Mouse (Mus musculus) liver, embryonic 12.5 days (tissue): ENCODE data around the gene Exoc2. TPM values are rescaled to one million over a fixed set of nuclear protein-coding genes. Genes with fewer than 3 reads are reported as not detected.

ENCODE experiments used
- ATAC-seq: fragments of 200-750 bp; cut with Nextera tagmentation; 2 replicates; pipeline ENCODE4 v1.8.0; 2017; ENCODE audit warnings: moderate number of reproducible peaks, mild to moderate bottlenecking, moderate library complexity
- H3K27ac ChIP-seq: fragments of 300-500 bp; sonication (generic); 2 replicates; pipeline ENCODE4 v1.5.1; 2016; ENCODE audit warnings: mild to moderate bottlenecking
- H3K27me3 ChIP-seq: fragments of 300-500 bp; sonication (generic); replicated peaks from 2 replicates; pipeline ENCODE4 v1.6.1; 2016; ENCODE audit warnings: mild to moderate bottlenecking, moderate library complexity
- H3K36me3 ChIP-seq: fragments of 300-500 bp; sonication (generic); 2 replicates; pipeline ENCODE4 v1.6.1; 2016; ENCODE audit warnings: mild to moderate bottlenecking, moderate library complexity
- H3K4me1 ChIP-seq: fragments of 300-500 bp; sonication (generic); 2 replicates; pipeline ENCODE4 v1.6.1; 2016
- H3K4me2 ChIP-seq: fragments of 300-500 bp; sonication (generic); 2 replicates; pipeline ENCODE4 v1.6.1; 2016; ENCODE audit warnings: mild to moderate bottlenecking, moderate library complexity
- H3K4me3 ChIP-seq: fragments of 300-500 bp; sonication (generic); 2 replicates; pipeline ENCODE4 v1.5.1; 2016; ENCODE audit warnings: mild to moderate bottlenecking, moderate library complexity
- H3K9ac ChIP-seq: fragments of 300-500 bp; sonication (generic); 2 replicates; pipeline ENCODE4 v1.6.1; 2016; ENCODE audit warnings: mild to moderate bottlenecking, moderate library complexity
- H3K9me3 ChIP-seq: fragments of 300-500 bp; sonication (generic); replicated peaks from 2 replicates; pipeline ENCODE4 v1.6.1; 2016; ENCODE audit warnings: mild to moderate bottlenecking, moderate library complexity
- WGBS: fragments of 180-500 bp; shearing (Covaris S2); methylation state at CpG from one replicate; pipeline ENCODE4 v1.1.7; 2016; ENCODE audit not compliant: insufficient replicate concordance; 5-methylcytosine and 5-hydroxymethylcytosine counted together
- polyA plus RNA-seq: library from polyadenylated mRNA; unstranded; fragments of >200 nt; fragmentation: Nextera tagmentation; extraction: Ambion mirVana; gene quantifications from 2 replicates; pipeline ENCODE4 v1.2.1, GENCODE M21; 2016

Gene Exoc2
- polyA plus RNA-seq, 1 experiment from 2014 or later = 20.7 TPM

DNA sequence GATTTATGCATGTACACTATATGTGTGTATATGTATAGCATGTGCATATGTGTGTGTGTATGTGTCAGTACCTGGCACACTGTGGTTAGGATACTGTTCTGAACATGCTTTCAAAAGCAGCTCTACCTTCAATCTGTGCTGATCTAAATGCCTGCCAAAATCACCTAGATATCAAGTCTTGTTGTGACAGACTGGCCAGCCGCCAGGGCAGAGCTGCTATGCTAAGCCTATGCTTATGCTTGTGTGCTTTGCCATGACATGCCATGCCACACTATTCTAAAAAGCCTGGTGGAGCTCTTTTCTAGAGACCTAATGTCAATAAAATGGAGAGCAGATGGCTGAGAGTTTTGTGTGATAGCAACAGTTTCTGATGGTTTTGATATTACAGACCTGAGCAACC, 94.0 kb downstream of the Exoc2 start:
- no peak for ATAC-seq
- no peak overlapping the region for H3K4me3 ChIP-seq
- 83% methylated on average over 1 of the region's 1 CpGs for WGBS

DNA sequence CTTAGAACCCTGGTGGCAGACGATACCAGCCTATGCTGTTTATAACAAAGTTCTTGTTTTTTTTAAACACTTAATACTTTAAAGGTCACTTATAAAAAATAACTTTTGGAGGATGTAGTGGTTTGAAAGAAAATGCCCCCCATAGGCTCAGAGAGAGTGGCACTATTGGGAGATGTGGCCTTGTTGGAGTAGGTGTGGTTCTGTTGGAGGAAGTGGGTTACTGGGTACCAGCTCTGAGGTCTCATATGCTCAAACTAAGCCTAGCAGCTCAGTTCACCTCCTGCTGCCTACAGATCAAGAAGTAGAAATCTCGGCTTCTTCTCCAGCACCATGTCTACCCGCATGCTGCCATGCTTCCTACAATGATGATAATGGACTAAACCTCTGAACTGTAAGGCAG, 98.1 kb downstream of the Exoc2 start:
- Histone ChIP-seq H3K4me2 (no peak overlapping the region), H3K27ac (no peak overlapping the region), H3K9ac (no peak overlapping the region), H3K36me3 (peaks cover 45% of the 10 kb centered on the region), H3K9me3 (no peaks in the 10 kb centered on the region), H3K27me3 (no peaks in the 10 kb centered on the region), H3K4me3 (no peak overlapping the region), H3K4me1 (no peaks in the 10 kb centered on the region)
- 79% methylated on average over 3 of the region's 3 CpGs for whole genome bisulfite sequencing
- no peak for ATAC-seq

More for the DNA sequence above, 94.0 kb downstream of the Exoc2 start:
- H3K27ac ChIP-seq = no peak overlapping the region
- no peaks in the 10 kb centered on the region for H3K4me1 ChIP-seq
- no peaks in the 10 kb centered on the region for H3K9me3 ChIP-seq
- H3K36me3 ChIP-seq = peaks cover 40% of the 10 kb centered on the region
- H3K4me2 ChIP-seq = no peak overlapping the region
- no peaks in the 10 kb centered on the region for H3K27me3 ChIP-seq
- H3K9ac ChIP-seq = no peak overlapping the region

DNA sequence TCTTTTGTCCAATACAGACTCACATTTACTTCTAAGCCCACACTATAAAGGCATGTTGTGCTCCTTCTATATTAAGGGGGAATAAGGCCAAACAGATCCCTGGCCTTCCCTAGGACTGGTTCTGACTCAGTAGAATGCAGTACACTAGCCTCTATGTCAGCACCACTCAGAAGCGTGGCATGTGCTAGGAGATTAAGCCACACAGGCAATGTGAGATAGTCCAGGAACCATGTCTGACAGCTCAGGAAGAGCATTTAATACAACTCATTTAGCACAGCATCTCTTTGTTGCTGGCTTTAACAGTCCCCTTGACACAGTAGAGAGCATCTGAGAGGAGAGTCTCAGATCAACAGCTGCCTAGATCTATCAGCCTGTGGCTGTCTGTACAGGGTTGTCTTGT, 100.4 kb downstream of the Exoc2 start:
- no peaks in the 10 kb centered on the region for H3K4me1 ChIP-seq
- no peaks in the 10 kb centered on the region for H3K27me3 ChIP-seq
- H3K9me3 ChIP-seq = no peaks in the 10 kb centered on the region
- ATAC-seq = no peak
- H3K36me3 ChIP-seq = peaks cover 59% of the 10 kb centered on the region
- no peak overlapping the region for H3K4me3 ChIP-seq
- WGBS = 63% methylated on average over 1 of the region's 1 CpGs
- no peak overlapping the region for H3K4me2 ChIP-seq
- H3K27ac ChIP-seq = no peak overlapping the region
- H3K9ac ChIP-seq = no peak overlapping the region

DNA sequence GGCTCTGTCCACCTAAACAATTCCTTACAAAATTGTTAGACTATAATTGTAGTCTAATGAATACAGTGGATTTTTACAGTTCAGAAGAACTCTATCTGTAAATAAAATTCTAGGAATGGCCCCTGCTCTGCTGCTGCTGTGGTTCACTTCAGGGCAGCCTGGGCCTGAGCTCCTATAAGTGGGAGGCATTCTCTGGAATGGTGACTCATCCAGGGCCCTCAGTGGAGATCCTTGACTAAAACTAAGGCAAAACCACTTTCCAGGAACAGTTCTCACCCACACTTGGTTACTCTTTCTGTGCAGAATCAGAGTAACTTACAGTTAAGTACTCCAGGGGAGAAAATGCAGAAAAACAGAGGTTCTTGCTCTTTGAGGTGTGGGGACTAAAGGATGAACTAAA, 108.4 kb downstream of the Exoc2 start:
- H3K36me3 ChIP-seq = peaks cover 45% of the 10 kb centered on the region
- H3K9ac ChIP-seq = no peak overlapping the region
- H3K4me1 ChIP-seq = no peaks in the 10 kb centered on the region
- H3K9me3 ChIP-seq = no peaks in the 10 kb centered on the region
- H3K27ac ChIP-seq = no peak overlapping the region
- H3K4me2 ChIP-seq = no peak overlapping the region
- H3K4me3 ChIP-seq = no peak overlapping the region
- ATAC-seq = no peak
- no peaks in the 10 kb centered on the region for H3K27me3 ChIP-seq

DNA sequence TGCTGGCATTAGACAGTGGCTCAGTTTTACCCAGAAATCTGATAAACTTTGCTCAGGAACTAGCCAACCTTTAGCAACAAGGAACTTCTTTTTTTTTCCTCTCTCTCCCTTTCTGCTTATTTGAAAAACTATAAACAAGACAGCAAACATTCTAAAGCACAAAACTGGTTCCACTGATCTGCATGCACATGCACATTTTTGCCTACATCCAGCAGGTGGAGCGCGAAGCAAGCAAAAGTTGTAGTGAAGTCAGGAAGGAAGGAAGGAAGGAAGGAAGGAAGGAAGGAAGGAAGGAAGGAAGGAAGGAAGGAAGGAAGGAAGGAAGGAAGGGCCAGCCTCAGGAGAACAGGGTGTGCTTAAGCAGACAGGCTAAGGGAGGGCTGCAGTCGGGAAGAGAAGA, 109.9 kb downstream of the Exoc2 start:
- WGBS = 80% methylated on average over 3 of the region's 3 CpGs
- H3K4me2 ChIP-seq = no peak overlapping the region
- peaks cover 36% of the 10 kb centered on the region for H3K36me3 ChIP-seq
- no peak overlapping the region for H3K27ac ChIP-seq
- H3K9ac ChIP-seq = no peak overlapping the region
- H3K27me3 ChIP-seq = no peaks in the 10 kb centered on the region
- no peaks in the 10 kb centered on the region for H3K9me3 ChIP-seq
- no peaks in the 10 kb centered on the region for H3K4me1 ChIP-seq
- no peak for ATAC-seq
- no peak overlapping the region for H3K4me3 ChIP-seq

DNA sequence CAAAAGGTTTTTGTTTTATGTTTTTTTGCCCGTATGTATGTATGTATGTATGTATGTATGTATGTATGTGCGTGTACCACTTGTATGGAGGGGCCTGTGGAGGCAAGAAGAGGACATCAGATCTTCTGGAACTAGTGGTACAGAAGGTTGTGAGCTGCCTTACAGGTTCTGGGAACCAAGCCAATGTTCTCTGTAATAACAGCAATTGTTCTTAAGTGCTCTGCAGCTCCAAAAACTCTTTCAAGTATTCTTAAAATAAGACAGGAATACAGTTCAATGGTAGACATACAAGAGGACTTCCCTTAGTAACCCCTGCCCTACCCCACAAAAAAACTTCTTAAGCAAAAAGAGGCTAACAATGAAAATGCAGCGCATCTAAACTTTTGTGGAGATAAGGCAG, 115.5 kb downstream of the Exoc2 start:
- Histone ChIP-seq H3K9me3 (no peaks in the 10 kb centered on the region), H3K4me2 (no peak overlapping the region), H3K4me1 (no peaks in the 10 kb centered on the region), H3K36me3 (peaks cover 21% of the 10 kb centered on the region), H3K27ac (no peak overlapping the region), H3K4me3 (no peak overlapping the region), H3K27me3 (no peaks in the 10 kb centered on the region), H3K9ac (no peak overlapping the region)
- ATAC-seq = no peak
- 81% methylated on average over 3 of the region's 3 CpGs for WGBS

DNA sequence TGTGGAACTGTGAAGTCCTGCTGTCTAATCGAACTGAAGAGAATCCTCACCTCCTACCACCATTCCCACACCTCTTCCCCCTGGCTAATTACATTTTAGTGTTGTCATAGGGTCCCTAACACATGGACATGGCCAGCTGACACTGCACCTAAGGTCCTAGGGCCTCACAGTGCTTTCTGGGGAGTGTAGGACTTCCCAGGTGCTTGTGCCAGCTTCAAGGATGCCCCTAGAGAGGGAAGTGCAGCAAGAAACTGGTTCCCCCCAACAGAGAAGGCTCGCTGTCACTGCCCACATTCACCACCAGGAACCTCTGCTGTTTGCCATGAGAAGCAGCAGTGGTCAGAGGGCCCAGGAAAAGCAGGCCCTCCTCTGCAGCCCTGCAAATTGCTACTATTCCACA, 123.2 kb downstream of the Exoc2 start:
- no peak overlapping the region for H3K4me3 ChIP-seq
- no peaks in the 10 kb centered on the region for H3K4me1 ChIP-seq
- H3K4me2 ChIP-seq = no peak overlapping the region
- WGBS = 49% methylated on average over 2 of the region's 2 CpGs
- no peaks in the 10 kb centered on the region for H3K9me3 ChIP-seq
- no peaks in the 10 kb centered on the region for H3K27me3 ChIP-seq
- no peak for ATAC-seq
- H3K27ac ChIP-seq = no peak overlapping the region
- H3K9ac ChIP-seq = no peak overlapping the region
- H3K36me3 ChIP-seq = peaks cover 9% of the 10 kb centered on the region

DNA sequence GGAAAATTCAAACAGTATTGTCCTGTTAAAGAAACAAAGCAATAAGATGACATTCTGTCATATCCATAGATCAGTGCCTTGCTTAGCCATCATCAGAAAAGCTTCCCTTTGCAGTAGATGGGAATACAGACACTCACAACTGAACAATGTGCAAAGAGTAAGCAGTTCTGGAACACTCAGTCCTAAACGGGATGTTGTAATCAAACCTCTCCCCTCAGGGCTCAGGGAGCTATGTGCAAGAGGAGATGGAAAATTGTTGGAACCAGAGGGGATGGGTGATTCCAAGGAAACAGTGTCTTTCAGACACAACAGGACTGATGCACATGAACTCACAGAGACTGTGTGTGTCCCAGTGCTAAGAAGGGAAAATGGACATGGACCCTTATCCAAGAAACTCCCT, 125.9 kb downstream of the Exoc2 start:
- Histone ChIP-seq H3K27me3 (no peaks in the 10 kb centered on the region), H3K9ac (no peak overlapping the region), H3K9me3 (no peaks in the 10 kb centered on the region), H3K27ac (no peak overlapping the region), H3K36me3 (peaks cover 12% of the 10 kb centered on the region), H3K4me2 (no peak overlapping the region), H3K4me1 (no peaks in the 10 kb centered on the region), H3K4me3 (no peak overlapping the region)
- ATAC-seq = no peak
- WGBS = 67% methylated on average over 1 of the region's 1 CpGs

DNA sequence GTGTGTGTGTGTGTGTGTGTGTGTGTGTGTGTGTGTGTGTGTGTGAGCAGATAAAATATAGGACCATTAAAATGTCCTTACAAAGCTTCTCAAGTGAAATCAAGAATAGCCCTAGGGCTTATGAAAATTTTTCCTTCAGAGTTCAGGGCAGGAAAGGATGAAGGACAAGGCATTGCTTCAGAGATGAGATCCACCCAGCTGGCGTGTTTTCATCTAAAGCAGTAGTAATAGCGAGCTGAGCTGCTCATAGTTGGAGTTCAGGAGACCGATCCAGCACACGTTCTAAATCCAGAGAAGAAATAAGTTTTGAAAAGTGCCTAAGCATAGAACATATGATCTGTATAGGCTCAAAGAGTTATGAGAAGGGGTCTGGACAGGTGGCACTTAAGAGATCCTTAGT, 127.4 kb downstream of the Exoc2 start:
- Histone ChIP-seq H3K4me3 (no peak overlapping the region), H3K4me1 (no peaks in the 10 kb centered on the region), H3K9ac (no peak overlapping the region), H3K27me3 (no peaks in the 10 kb centered on the region), H3K9me3 (no peaks in the 10 kb centered on the region), H3K27ac (no peak overlapping the region), H3K4me2 (no peak overlapping the region), H3K36me3 (peaks cover 12% of the 10 kb centered on the region)
- no peak for ATAC-seq
- 87% methylated on average over 4 of the region's 4 CpGs for WGBS

DNA sequence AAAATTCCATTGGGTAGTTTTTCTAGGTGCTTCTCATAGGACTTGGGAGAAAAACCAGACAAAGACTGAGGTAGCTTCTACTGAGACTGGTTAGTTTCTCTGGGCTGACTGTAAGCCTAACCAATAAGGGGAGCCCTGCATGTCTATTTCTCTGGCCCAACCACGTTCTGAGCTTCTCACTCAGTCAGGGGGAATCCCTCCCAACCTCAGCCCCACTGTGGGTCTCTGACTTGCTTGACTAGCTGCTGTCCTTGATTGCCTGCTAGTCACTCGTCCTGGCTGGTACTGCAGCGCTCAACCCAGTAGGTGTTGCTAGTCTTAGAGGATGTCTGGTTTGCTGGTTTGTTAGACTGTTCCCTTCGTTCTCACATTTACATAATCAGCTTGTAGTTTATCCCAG, 130.8 kb downstream of the Exoc2 start:
- WGBS = 71% methylated on average over 4 of the region's 4 CpGs
- no peak overlapping the region for H3K9ac ChIP-seq
- peaks cover 20% of the 10 kb centered on the region for H3K36me3 ChIP-seq
- no peak overlapping the region for H3K27ac ChIP-seq
- no peaks in the 10 kb centered on the region for H3K4me1 ChIP-seq
- no peak for ATAC-seq
- H3K9me3 ChIP-seq = no peaks in the 10 kb centered on the region
- H3K4me3 ChIP-seq = no peak overlapping the region
- no peaks in the 10 kb centered on the region for H3K27me3 ChIP-seq
- H3K4me2 ChIP-seq = no peak overlapping the region

DNA sequence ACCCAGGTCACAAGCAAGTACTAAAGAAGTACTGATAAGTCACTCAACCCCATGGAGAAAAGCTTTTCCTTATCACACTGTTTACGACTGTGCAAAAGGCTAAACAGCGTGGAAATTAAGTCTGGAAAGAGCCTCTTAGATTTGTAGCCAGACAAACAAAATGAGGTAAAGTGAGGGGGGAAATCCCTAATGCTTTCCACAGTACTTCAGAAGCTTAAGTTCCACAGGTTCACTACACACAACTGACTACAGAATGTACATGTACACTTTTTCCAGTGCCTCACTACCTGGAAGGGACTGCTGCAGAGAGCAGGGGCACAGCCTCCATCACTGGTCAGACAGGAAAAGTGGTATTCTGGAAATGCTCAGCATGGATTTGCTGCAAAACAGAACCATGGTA, 132.1 kb downstream of the Exoc2 start:
- Histone ChIP-seq H3K9me3 (no peaks in the 10 kb centered on the region), H3K4me1 (no peaks in the 10 kb centered on the region), H3K4me2 (no peak overlapping the region), H3K27ac (no peak overlapping the region), H3K4me3 (no peak overlapping the region), H3K9ac (no peak overlapping the region), H3K36me3 (peaks cover 20% of the 10 kb centered on the region), H3K27me3 (no peaks in the 10 kb centered on the region)
- no peak for ATAC-seq
- WGBS = 67% methylated on average over 2 of the region's 2 CpGs

DNA sequence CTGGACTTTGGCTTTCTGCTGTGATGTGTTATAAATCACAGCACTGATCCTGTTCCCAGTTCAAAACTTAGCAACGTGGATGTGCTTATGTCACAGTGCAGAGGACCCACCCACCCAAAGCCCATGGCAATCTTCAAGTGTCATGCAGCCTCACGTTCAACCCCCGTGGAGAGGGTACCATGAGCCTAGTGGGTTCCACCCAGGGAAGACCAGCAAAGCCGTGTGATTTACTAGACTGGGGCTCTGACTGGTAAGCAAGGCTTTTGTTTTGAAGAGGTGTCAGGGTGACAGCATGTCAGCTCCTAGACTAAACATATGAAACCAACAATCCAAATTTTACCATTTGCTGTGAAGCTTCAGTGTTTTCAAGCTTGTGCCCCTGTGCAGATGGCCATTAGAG, 132.6 kb downstream of the Exoc2 start:
- H3K36me3 ChIP-seq = peaks cover 18% of the 10 kb centered on the region
- 79% methylated on average over 4 of the region's 4 CpGs for WGBS
- no peak for ATAC-seq
- H3K9ac ChIP-seq = no peak overlapping the region
- H3K4me2 ChIP-seq = no peak overlapping the region
- no peak overlapping the region for H3K4me3 ChIP-seq
- H3K27me3 ChIP-seq = no peaks in the 10 kb centered on the region
- H3K9me3 ChIP-seq = no peaks in the 10 kb centered on the region
- H3K27ac ChIP-seq = no peak overlapping the region
- no peaks in the 10 kb centered on the region for H3K4me1 ChIP-seq

DNA sequence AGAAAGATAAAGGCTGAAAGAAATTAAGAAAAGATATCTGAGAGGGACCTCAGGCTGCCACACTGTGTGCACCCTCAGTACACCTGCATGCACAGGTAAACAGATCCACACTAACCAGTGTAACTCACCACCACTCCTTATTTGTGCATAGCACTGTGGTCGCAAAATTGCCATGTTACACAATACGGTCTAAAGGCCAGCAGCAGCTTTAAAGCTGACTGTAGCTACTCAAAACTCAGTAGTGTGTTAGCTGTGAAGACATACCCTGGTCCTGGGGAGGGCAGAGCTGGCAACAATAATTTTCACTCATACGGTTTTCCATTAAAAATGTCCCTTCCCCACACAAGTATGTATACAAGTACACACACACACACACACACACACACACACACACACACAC, 133.2 kb downstream of the Exoc2 start:
- Histone ChIP-seq H3K4me3 (no peak overlapping the region), H3K36me3 (peaks cover 18% of the 10 kb centered on the region), H3K4me2 (no peak overlapping the region), H3K9me3 (no peaks in the 10 kb centered on the region), H3K27ac (no peak overlapping the region), H3K4me1 (no peaks in the 10 kb centered on the region), H3K9ac (no peak overlapping the region), H3K27me3 (no peaks in the 10 kb centered on the region)
- WGBS = 83% methylated on average over 3 of the region's 3 CpGs
- no peak for ATAC-seq
